Comparison of ENCODE assay signal across 11 mouse cellular contexts in the genomic region with DNA sequence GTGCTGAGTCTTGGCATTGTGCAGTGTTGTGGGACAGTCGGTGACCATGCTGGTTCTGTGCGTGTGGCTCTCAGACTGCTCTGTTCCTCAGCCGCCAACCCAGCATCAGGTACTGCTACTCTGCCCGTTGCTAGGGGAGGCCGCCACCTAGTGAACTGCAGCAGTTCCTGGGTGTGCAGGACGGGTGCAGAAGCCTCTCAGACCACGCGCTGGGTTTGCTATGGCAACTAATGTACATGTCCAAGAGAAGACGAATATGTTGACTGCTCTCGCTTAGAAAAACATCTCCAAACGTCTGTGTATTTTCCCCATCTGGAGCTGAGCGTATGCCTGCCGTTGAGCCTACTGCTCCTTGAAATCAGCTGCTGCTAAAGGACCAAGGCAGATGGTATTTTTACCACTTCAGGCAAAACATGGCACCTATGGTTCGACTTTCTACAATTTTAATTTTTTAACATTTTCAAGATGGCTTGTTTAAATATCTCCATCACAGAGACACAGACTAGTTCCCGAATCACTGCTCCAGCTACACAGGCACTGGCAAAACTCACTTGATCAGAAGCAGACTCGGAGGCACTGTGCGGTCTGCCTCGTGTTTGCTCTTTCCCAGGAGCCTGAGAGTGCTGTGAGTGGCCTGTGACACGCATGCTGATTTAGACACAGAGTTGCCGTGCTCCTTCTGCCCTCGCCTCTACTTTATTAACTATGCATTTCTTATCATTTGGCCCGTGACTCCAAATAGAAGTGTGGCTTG. TPM values are rescaled to one million over a fixed set of nuclear protein-coding genes. Genes with fewer than 3 reads are reported as not detected.
DNase-seq lines count a peak whose midpoint lies in the region; ATAC-seq and TF ChIP-seq lines count a peak whose summit lies in the region.
"Had no signal": no experiment of that assay in that cellular context is flagged by ENCODE, and none has a peak within 500 bp of the region (broad histone marks: within the 10 kb centered on the region; RNA-seq: fewer than 3 reads in every experiment).

No protein-coding gene starts in this region.

- dilution Hi-C loops in CH12.LX (cut with MboI; ENCODE audit: extremely low pct_ligation_motif_present, extremely low pct_unique_long_range_greater_than_20kb, low sequenced_read_pairs): no loop called here

- intact Hi-C loops in heart, postnatal 36 days (cut with DNase I): no loop called here
- intact Hi-C loops in gastrocnemius, postnatal 14 days (cut with DNase I; ENCODE audit: low total_unique reads): no loop called here

- ATAC-seq in hindbrain, embryonic 13.5 days (ENCODE audit: low FRiP score): peak; percentile 81
- ATAC-seq in midbrain, embryonic 14.5 days (ENCODE audit: low FRiP score, low TSS enrichment): peak; percentile 50; the same call in 1 of the 2 replicates
- ATAC-seq: Patski had no signal

- TF ChIP-seq POLR2A in CH12.LX (IDR thresholded peaks at IDR 0.05; ENCODE audit: low read depth, low read length): no peak
- no peak for TF ChIP-seq POLR2A in brain, embryonic 14.5 days (IDR thresholded peaks at IDR 0.05; ENCODE audit: borderline replicate concordance, extremely low read depth, insufficient read depth, insufficient read length, poor library complexity, severe bottlenecking)

- DNase-seq in CH12.LX (ENCODE audit: extremely low read depth): no peak
- peak; percentile 70 for DNase-seq in brain, embryonic 14.5 days (ENCODE audit: low read depth)
- DNase-seq in midbrain, embryonic 14.5 days: peak; percentile 52
- no peak for DNase-seq in heart, postnatal 36 days
- DNase-seq in urinary bladder, postnatal 14 days (ENCODE audit: low spot score): no peak
- no peak for DNase-seq in gastrocnemius, postnatal 25 days
- DNase-seq in gastrocnemius, postnatal 14 days: no peak
- DNase-seq: kidney, adult 8-10 months; lung, postnatal 10 days had no signal

- no peaks in the 10 kb centered on the region for H3K9me3 ChIP-seq in CH12.LX (replicated peaks; ENCODE audit: low read length)
- H3K9me3 ChIP-seq in hindbrain, embryonic 13.5 days: no peaks in the 10 kb centered on the region
- H3K9me3 ChIP-seq in midbrain, embryonic 14.5 days (ENCODE audit: control insufficient read depth, low read length): no peaks in the 10 kb centered on the region

- 0 out of 4 replicates have a peak, but pooled peaks of 1 of the 2 experiments have one; percentile 7 for TF ChIP-seq CTCF in CH12.LX (conservative IDR thresholded peaks at IDR 0.05 in 1 of 2, IDR thresholded peaks at IDR 0.05 in 1 of 2; ENCODE audit: low read depth in 2 of 2, low read length in 2 of 2)
- no peak for TF ChIP-seq CTCF in brain, embryonic 14.5 days (IDR thresholded peaks at IDR 0.05; ENCODE audit: borderline replicate concordance, extremely low read depth, insufficient read depth, insufficient read length)

- H3K79me2 ChIP-seq in CH12.LX (replicated peaks; ENCODE audit: control insufficient read depth, extremely low read depth, insufficient read depth, poor library complexity, severe bottlenecking): no peaks in the 10 kb centered on the region

- H3K4me3 ChIP-seq in CH12.LX (replicated peaks in 1 of 3; ENCODE audit: low read depth in 2 of 3, low read length in 2 of 3, poor library complexity in 1 of 3): no peak overlapping the region
- H3K4me3 ChIP-seq in hindbrain, embryonic 13.5 days: no peak overlapping the region
- no peak overlapping the region for H3K4me3 ChIP-seq in midbrain, embryonic 14.5 days (replicated peaks; ENCODE audit: low read depth, low read length)

- H3K36me3 ChIP-seq in CH12.LX (replicated peaks in 1 of 2; ENCODE audit: control insufficient read depth in 1 of 2, insufficient read depth in 1 of 2, low read length in 1 of 2): peaks cover 0 to 9% of the 10 kb centered on the region in 2 experiments
- H3K36me3 ChIP-seq in hindbrain, embryonic 13.5 days: no peaks in the 10 kb centered on the region; the same call in 1 of the 2 replicates
- no peaks in the 10 kb centered on the region for H3K36me3 ChIP-seq in midbrain, embryonic 14.5 days (ENCODE audit: control insufficient read depth, insufficient read depth, low read length)

- no peak overlapping the region for H3K9ac ChIP-seq in CH12.LX (ENCODE audit: insufficient read depth, low read depth)
- no peak overlapping the region for H3K9ac ChIP-seq in hindbrain, embryonic 13.5 days
- H3K9ac ChIP-seq in midbrain, embryonic 14.5 days (replicated peaks; ENCODE audit: low read length): no peak overlapping the region

- no peak overlapping the region for H3K4me2 ChIP-seq in CH12.LX (ENCODE audit: insufficient read depth, low read depth, poor library complexity, severe bottlenecking)
- H3K4me2 ChIP-seq in hindbrain, embryonic 13.5 days: peak overlapping the region; percentile 17
- no peak overlapping the region for H3K4me2 ChIP-seq in midbrain, embryonic 14.5 days (ENCODE audit: low read length)

- in situ Hi-C loops in CH12.LX (cut with MboI; ENCODE audit: low pct_ligation_motif_present, low pct_unique_long_range_greater_than_20kb, low sequenced_read_pairs): no loop called here

- peaks cover 28 to 71% of the 10 kb centered on the region in 2 experiments for H3K4me1 ChIP-seq in CH12.LX (ENCODE audit: control insufficient read depth in 1 of 2, insufficient read depth in 2 of 2)
- H3K4me1 ChIP-seq in hindbrain, embryonic 13.5 days (replicated peaks): peaks cover 20% of the 10 kb centered on the region
- no peaks in the 10 kb centered on the region for H3K4me1 ChIP-seq in midbrain, embryonic 14.5 days (ENCODE audit: control insufficient read depth, insufficient read depth, low read length)

- no peak overlapping the region for H3K27ac ChIP-seq in CH12.LX (ENCODE audit: insufficient read depth, low read depth)
- peak overlapping the region; percentile 49 for H3K27ac ChIP-seq in hindbrain, embryonic 13.5 days
- peak overlapping the region; percentile 49; the same call in 1 of the 2 replicates for H3K27ac ChIP-seq in midbrain, embryonic 14.5 days (replicated peaks; ENCODE audit: low read depth, low read length)

- TF ChIP-seq RAD21 in CH12.LX (IDR thresholded peaks at IDR 0.05; ENCODE audit: low read depth, low read length): peak; percentile 3

- TF ChIP-seq EP300 in CH12.LX (IDR thresholded peaks at IDR 0.05; ENCODE audit: low read length): no peak

- WGBS in hindbrain, embryonic 13.5 days: 51% methylated on average over 22 of the region's 22 CpGs
- WGBS in midbrain, embryonic 14.5 days: 68% methylated on average over 22 of the region's 22 CpGs

- H3K27me3 ChIP-seq in CH12.LX (replicated peaks): no peaks in the 10 kb centered on the region
- H3K27me3 ChIP-seq in hindbrain, embryonic 13.5 days: no peaks in the 10 kb centered on the region
- no peaks in the 10 kb centered on the region for H3K27me3 ChIP-seq in midbrain, embryonic 14.5 days (ENCODE audit: control insufficient read depth, insufficient read depth, low read length)
- H3K27me3 ChIP-seq: Patski had no signal

TF ChIP-seq in CH12.LX, 34 proteins besides CTCF, POLR2A, EP300 and RAD21:
- TF ChIP-seq KAT2A (IDR thresholded peaks at IDR 0.05; ENCODE audit: insufficient replicate concordance, low read length): no peak
- no peak for TF ChIP-seq JUN (IDR thresholded peaks at IDR 0.05; ENCODE audit: insufficient read depth, low read depth, low read length)
- TF ChIP-seq HCFC1 (IDR thresholded peaks at IDR 0.05; ENCODE audit: low read depth, low read length): no peak
- no peak for TF ChIP-seq MYC (IDR thresholded peaks at IDR 0.05; ENCODE audit: low read depth, low read length)
- TF ChIP-seq TBP (conservative IDR thresholded peaks at IDR 0.05; ENCODE audit: low read depth, low read length): no peak
- TF ChIP-seq UBTF (IDR thresholded peaks at IDR 0.05; ENCODE audit: low read depth, low read length): no peak
- no peak for TF ChIP-seq USF2 (conservative IDR thresholded peaks at IDR 0.05; ENCODE audit: low read depth, low read length)
- no peak for TF ChIP-seq MXI1 (IDR thresholded peaks at IDR 0.05; ENCODE audit: low read depth, low read length)
- TF ChIP-seq USF1 (IDR thresholded peaks at IDR 0.05; ENCODE audit: low read depth, low read length): no peak

RNA-seq across cellular contexts. Expression of a gene that starts 57.8 kb away (rescaled TPM):
- total RNA-seq in CH12.LX (2012; rRNA removed): 8.7 and 11.8 TPM in 2 replicates
- 6.5 and 7.4 TPM in 2 replicates for total RNA-seq in CH12.LX (2014; rRNA removed)
- 14.8 and 18.9 TPM in 2 replicates for polyA plus RNA-seq in CH12.LX (2012; ENCODE audit: insufficient read length, low read depth)
- polyA plus RNA-seq in brain, embryonic 14.5 days (2012; rRNA removed): 10.5 and 13.1 TPM in 2 replicates
- 3.0 and 3.8 TPM in 2 replicates for polyA plus RNA-seq in hindbrain, embryonic 13.5 days (2015; fragmentation: Nextera tagmentation; extraction: Ambion mirVana)
- polyA plus RNA-seq in midbrain, embryonic 14.5 days (2014; fragmentation: Nextera tagmentation; extraction: Ambion mirVana): 3.8 and 6.1 TPM in 2 replicates
- 1 to 10 TPM; 5.0 to 7.6 TPM for total RNA-seq in heart, postnatal 36 days (2021)
- total RNA-seq in gastrocnemius, postnatal 25 days (2021): 1 to 10 TPM; 2.9 to 3.6 TPM
- 1 to 10 TPM; 3.7 to 4.8 TPM for total RNA-seq in gastrocnemius, postnatal 14 days (2021)

Comparison
In these comparisons a context has a peak if more than half of its experiments do, and no peak if none do; other contexts are left out.
1. DNase-seq: peak in brain, embryonic 14.5 days (single experiment) and midbrain, embryonic 14.5 days (single experiment); none in CH12.LX (single experiment), heart, postnatal 36 days (0 of 2), urinary bladder, postnatal 14 days (single experiment), gastrocnemius, postnatal 25 days (single experiment) and gastrocnemius, postnatal 14 days (single experiment).